Mouse (Mus musculus): ENCODE data around the gene Lhfpl3. TPM values are rescaled to one million over a fixed set of nuclear protein-coding genes. Genes with fewer than 3 reads are reported as not detected.

Lhfpl3 gene
- polyA plus RNA-seq, 1 experiment = 0.03 TPM

DNA sequence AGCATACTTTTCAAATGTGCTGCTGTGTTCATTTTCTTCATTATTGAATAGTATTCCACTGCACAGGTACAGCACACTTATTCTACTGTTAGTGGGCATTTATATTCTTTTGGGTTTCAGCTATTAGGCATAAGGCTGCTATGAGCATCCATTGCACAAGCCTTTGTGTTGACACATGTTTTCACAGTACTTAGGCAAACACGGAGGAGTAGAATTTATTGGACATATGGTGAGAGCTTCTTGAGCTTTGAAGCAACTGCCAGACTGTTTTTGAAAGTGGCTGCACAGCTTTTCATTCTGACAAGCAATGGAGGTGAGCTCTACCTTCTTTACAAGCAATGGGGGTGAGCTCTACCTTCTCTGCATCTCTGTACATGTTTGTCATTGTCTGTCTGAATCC, 49.5 kb downstream of the Lhfpl3 start:
- no peak for DNase-seq
- Histone ChIP-seq H3K4me3 (ENCODE audit: control insufficient read depth, insufficient read depth, low read length) (no peak overlapping the region), H3K36me3 (ENCODE audit: control insufficient read depth, insufficient read depth, low read length) (no peaks in the 10 kb centered on the region), H3K27me3 (ENCODE audit: control insufficient read depth, insufficient read depth, low read length) (no peaks in the 10 kb centered on the region), H3K4me1 (replicated peaks; ENCODE audit: control insufficient read depth, insufficient read depth, low read length) (no peaks in the 10 kb centered on the region), H3K27ac (ENCODE audit: control insufficient read depth, insufficient read depth, low read length) (no peak overlapping the region)
- TF ChIP-seq CTCF (IDR thresholded peaks at IDR 0.05; ENCODE audit: borderline replicate concordance, control insufficient read depth, extremely low read depth, insufficient read depth, low read length, poor library complexity) (no peak), POLR2A (IDR thresholded peaks at IDR 0.05; ENCODE audit: control insufficient read depth, extremely low read depth, insufficient read depth, low read length, poor library complexity) (no peak)
- WGBS = 81% methylated on average over 1 of the region's 1 CpGs

DNA sequence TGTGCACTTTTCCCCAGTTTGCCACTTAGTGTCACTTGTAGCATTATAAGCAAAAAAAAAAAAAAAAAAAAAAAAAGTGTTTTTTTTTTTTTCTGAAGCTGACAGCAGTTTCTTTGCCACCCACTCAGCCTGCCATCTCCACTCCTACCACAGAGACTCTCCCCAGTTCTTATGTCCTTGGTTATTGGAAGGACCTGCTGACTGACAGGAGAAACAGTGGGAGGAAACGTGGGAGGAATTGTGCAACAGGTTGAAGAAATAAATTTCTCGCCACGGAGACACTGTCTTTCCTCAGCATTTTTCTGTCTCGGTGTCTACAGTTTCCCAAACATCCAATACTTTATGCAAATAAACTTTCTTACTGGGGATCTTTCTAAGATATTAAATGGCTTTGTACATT, 67.6 kb downstream of the Lhfpl3 start:
- no peaks in the 10 kb centered on the region for H3K27me3 ChIP-seq (ENCODE audit: control insufficient read depth, insufficient read depth, low read length)
- no peak overlapping the region for H3K27ac ChIP-seq (ENCODE audit: control insufficient read depth, insufficient read depth, low read length)
- no peak overlapping the region for H3K4me3 ChIP-seq (ENCODE audit: control insufficient read depth, insufficient read depth, low read length)
- no peaks in the 10 kb centered on the region for H3K36me3 ChIP-seq (ENCODE audit: control insufficient read depth, insufficient read depth, low read length)
- H3K4me1 ChIP-seq (replicated peaks; ENCODE audit: control insufficient read depth, insufficient read depth, low read length) = no peaks in the 10 kb centered on the region
- TF ChIP-seq CTCF (IDR thresholded peaks at IDR 0.05; ENCODE audit: borderline replicate concordance, control insufficient read depth, extremely low read depth, insufficient read depth, low read length, poor library complexity) = no peak
- DNase-seq = no peak
- WGBS = 74% methylated on average over 4 of the region's 4 CpGs

DNA sequence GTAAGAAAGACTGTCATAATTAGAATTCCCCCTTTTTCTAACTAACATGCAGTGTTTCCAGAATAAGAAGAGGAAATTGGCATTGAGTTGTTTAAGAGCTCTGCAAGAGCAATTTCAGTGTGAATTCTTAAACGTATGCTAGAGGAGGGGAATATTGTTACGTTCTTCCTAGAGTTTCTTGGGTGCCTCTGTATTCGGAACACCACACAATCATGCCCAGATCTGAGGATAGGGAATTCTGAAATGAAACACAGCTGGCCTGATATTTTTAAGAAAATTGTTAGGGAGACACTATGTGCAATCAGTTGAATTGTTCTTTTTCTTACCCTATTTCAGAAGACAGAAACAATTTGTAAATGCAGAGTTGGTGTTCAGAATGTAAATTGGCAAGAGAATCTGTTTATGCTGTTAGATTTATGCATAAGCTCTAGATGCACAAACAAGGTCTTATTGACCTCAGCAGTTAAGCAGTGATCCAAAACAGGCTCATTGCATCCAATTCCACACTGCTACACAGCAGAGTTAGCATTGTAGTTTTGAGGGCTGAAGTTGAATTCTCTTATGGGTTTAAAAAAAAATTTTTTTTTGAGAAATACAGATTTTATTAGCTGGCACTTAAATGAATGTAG, 84.1 kb downstream of the Lhfpl3 start:
- H3K27ac ChIP-seq (ENCODE audit: control insufficient read depth, insufficient read depth, low read length) = no peak overlapping the region
- no peak overlapping the region for H3K4me3 ChIP-seq (ENCODE audit: control insufficient read depth, insufficient read depth, low read length)
- TF ChIP-seq POLR2A (IDR thresholded peaks at IDR 0.05; ENCODE audit: control insufficient read depth, extremely low read depth, insufficient read depth, low read length, poor library complexity) (no peak), CTCF (IDR thresholded peaks at IDR 0.05; ENCODE audit: borderline replicate concordance, control insufficient read depth, extremely low read depth, insufficient read depth, low read length, poor library complexity) (no peak)
- no peaks in the 10 kb centered on the region for H3K36me3 ChIP-seq (ENCODE audit: control insufficient read depth, insufficient read depth, low read length)
- DNase-seq = no peak
- no peaks in the 10 kb centered on the region for H3K4me1 ChIP-seq (replicated peaks; ENCODE audit: control insufficient read depth, insufficient read depth, low read length)
- no peaks in the 10 kb centered on the region for H3K27me3 ChIP-seq (ENCODE audit: control insufficient read depth, insufficient read depth, low read length)
- 93% methylated on average over 3 of the region's 3 CpGs for WGBS

DNA sequence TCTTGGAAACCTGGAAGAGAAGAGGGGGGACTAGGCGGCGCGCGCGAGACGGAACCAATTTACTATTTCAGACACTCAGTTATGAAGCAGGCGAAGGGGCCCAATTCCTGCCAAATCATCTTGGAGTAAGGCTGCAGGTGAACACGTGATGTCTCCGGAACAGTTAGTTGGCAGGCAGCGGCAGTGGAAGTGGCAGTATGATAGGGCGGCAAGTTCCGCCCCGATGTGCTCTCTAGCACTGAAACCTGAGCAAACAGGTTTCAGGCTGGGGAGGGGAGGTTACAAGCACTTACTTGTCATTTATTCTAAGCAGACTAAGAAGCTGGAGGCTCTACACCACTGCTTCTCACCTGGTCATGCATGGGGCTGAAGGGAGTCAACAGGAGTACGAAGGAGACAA, 105.7 kb downstream of the Lhfpl3 start:
- Histone ChIP-seq H3K4me1 (replicated peaks; ENCODE audit: control insufficient read depth, insufficient read depth, low read length) (no peaks in the 10 kb centered on the region), H3K27me3 (ENCODE audit: control insufficient read depth, insufficient read depth, low read length) (no peaks in the 10 kb centered on the region), H3K27ac (ENCODE audit: control insufficient read depth, insufficient read depth, low read length) (no peak overlapping the region), H3K36me3 (ENCODE audit: control insufficient read depth, insufficient read depth, low read length) (no peaks in the 10 kb centered on the region), H3K4me3 (ENCODE audit: control insufficient read depth, insufficient read depth, low read length) (no peak overlapping the region)
- TF ChIP-seq POLR2A (IDR thresholded peaks at IDR 0.05; ENCODE audit: control insufficient read depth, extremely low read depth, insufficient read depth, low read length, poor library complexity) (no peak), CTCF (IDR thresholded peaks at IDR 0.05; ENCODE audit: borderline replicate concordance, control insufficient read depth, extremely low read depth, insufficient read depth, low read length, poor library complexity) (no peak)
- 72% methylated on average over 14 of the region's 14 CpGs for WGBS
- no peak for DNase-seq

DNA sequence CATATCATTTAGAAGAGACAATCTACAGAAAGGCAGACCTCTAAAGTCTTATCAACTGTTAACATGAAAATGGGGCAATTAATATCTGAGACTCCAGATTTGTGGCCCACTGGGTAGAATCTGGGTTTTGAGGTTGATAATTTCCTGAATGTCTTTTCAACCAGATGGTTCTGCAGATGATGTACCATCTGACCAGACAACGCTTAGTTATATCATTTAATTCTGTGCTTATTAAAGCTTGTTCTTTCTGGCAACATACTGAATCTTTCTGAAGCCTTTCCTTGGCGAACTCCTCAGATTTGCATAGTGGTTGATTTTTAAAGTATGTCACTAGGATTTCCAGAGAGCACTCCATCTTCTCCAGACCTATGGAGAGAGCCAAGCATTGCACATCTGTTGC, 107.6 kb downstream of the Lhfpl3 start:
- Histone ChIP-seq H3K4me3 (ENCODE audit: control insufficient read depth, insufficient read depth, low read length) (no peak overlapping the region), H3K27ac (ENCODE audit: control insufficient read depth, insufficient read depth, low read length) (no peak overlapping the region), H3K27me3 (ENCODE audit: control insufficient read depth, insufficient read depth, low read length) (no peaks in the 10 kb centered on the region), H3K4me1 (replicated peaks; ENCODE audit: control insufficient read depth, insufficient read depth, low read length) (no peaks in the 10 kb centered on the region), H3K36me3 (ENCODE audit: control insufficient read depth, insufficient read depth, low read length) (no peaks in the 10 kb centered on the region)
- TF ChIP-seq POLR2A (IDR thresholded peaks at IDR 0.05; ENCODE audit: control insufficient read depth, extremely low read depth, insufficient read depth, low read length, poor library complexity) = no peak
- no peak for TF ChIP-seq CTCF (IDR thresholded peaks at IDR 0.05; ENCODE audit: borderline replicate concordance, control insufficient read depth, extremely low read depth, insufficient read depth, low read length, poor library complexity)
- no peak for DNase-seq
- 92% methylated on average over 2 of the region's 2 CpGs for WGBS

GRCm38 (mm10) chr5:22856480-22856879, 110.6 kb downstream of the Lhfpl3 start:
- H3K4me1 ChIP-seq (replicated peaks; ENCODE audit: control insufficient read depth, insufficient read depth, low read length) = no peaks in the 10 kb centered on the region
- no peak for DNase-seq
- no peak overlapping the region for H3K27ac ChIP-seq (ENCODE audit: control insufficient read depth, insufficient read depth, low read length)
- H3K36me3 ChIP-seq (ENCODE audit: control insufficient read depth, insufficient read depth, low read length) = no peaks in the 10 kb centered on the region
- 46% methylated on average over 4 of the region's 4 CpGs for WGBS
- no peak overlapping the region for H3K4me3 ChIP-seq (ENCODE audit: control insufficient read depth, insufficient read depth, low read length)
- H3K27me3 ChIP-seq (ENCODE audit: control insufficient read depth, insufficient read depth, low read length) = no peaks in the 10 kb centered on the region
- TF ChIP-seq POLR2A (IDR thresholded peaks at IDR 0.05; ENCODE audit: control insufficient read depth, extremely low read depth, insufficient read depth, low read length, poor library complexity) = no peak
- no peak for TF ChIP-seq CTCF (IDR thresholded peaks at IDR 0.05; ENCODE audit: borderline replicate concordance, control insufficient read depth, extremely low read depth, insufficient read depth, low read length, poor library complexity)

- TF ChIP-seq CTCF (IDR thresholded peaks at IDR 0.05; ENCODE audit: borderline replicate concordance, control insufficient read depth, extremely low read depth, insufficient read depth, low read length, poor library complexity) (no peak), POLR2A (IDR thresholded peaks at IDR 0.05; ENCODE audit: control insufficient read depth, extremely low read depth, insufficient read depth, low read length, poor library complexity) (no peak)
- WGBS = 65% methylated on average over 1 of the region's 1 CpGs
- no peaks in the 10 kb centered on the region for H3K27me3 ChIP-seq (ENCODE audit: control insufficient read depth, insufficient read depth, low read length)
- DNase-seq = no peak
- H3K36me3 ChIP-seq (ENCODE audit: control insufficient read depth, insufficient read depth, low read length) = no peaks in the 10 kb centered on the region
- no peaks in the 10 kb centered on the region for H3K4me1 ChIP-seq (replicated peaks; ENCODE audit: control insufficient read depth, insufficient read depth, low read length)
- H3K4me3 ChIP-seq (ENCODE audit: control insufficient read depth, insufficient read depth, low read length) = no peak overlapping the region
- no peak overlapping the region for H3K27ac ChIP-seq (ENCODE audit: control insufficient read depth, insufficient read depth, low read length)
These were observed 115.5 kb downstream of the Lhfpl3 start for GRCm38 (mm10) chr5:22861399-22861798.

Measured in thymus, adult 2 months (tissue).